Mouse (Mus musculus) NIH3T3 (cell line): ENCODE data around the gene Setx.

Experiments used
- DNase-seq: peaks from one replicate; pipeline ENCODE4 v3.0.0-alpha.2; 2012; ENCODE audit warnings: low read depth

Setx gene

DNA sequence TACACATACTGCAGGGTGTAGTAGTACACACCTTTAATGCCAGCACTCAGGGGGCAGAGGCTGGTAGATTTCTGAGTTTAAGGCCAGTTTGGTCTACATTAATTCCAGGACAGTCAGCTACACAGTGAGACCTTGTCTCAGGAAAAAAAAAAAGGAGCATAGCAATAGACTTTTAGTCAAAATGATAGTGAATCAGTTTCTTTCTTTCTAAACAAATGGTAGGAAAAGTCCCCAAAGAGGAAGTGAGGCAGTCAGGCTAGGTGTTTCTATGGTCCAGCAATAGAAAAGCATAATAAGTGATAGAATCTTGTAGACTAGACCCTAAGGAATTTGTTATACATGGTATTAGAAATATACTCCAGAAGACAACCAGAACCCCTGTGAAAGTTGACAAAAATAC, 11.2 kb downstream of the Setx start:
- no peak for DNase-seq

DNA sequence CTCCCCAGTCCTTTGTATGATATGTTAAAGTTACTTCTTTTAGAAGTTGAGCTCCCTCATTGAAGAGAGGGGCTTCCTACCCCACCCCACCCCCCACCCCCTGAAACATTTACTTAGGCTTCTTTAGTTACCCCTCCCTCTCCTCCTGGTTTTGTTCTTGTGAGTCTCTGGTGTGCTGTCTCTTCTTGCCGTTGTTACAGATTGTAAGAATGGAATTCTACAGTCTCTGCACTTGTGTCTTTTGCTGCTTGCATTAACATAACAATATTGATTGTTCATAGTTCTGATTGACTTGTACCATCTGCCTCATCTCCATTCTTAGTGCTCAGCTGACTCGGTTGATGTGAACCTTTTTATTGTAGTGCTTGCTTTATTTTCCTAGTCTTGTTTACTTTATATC, 28.0 kb downstream of the Setx start:
- DNase-seq, result no peak

- no peak for DNase-seq
These were observed 44.1 kb downstream of the Setx start for GRCm38 (mm10) chr2:29168067-29168466.

GRCm38 (mm10) chr2:29174887-29175286, 50.9 kb downstream of the Setx start:
- no peak for DNase-seq

- no peak for DNase-seq
These were observed 55.8 kb downstream of the Setx start for GRCm38 (mm10) chr2:29179810-29180209.

- no peak for DNase-seq
These were observed 57.1 kb downstream of the Setx start for GRCm38 (mm10) chr2:29181111-29181510.

DNA sequence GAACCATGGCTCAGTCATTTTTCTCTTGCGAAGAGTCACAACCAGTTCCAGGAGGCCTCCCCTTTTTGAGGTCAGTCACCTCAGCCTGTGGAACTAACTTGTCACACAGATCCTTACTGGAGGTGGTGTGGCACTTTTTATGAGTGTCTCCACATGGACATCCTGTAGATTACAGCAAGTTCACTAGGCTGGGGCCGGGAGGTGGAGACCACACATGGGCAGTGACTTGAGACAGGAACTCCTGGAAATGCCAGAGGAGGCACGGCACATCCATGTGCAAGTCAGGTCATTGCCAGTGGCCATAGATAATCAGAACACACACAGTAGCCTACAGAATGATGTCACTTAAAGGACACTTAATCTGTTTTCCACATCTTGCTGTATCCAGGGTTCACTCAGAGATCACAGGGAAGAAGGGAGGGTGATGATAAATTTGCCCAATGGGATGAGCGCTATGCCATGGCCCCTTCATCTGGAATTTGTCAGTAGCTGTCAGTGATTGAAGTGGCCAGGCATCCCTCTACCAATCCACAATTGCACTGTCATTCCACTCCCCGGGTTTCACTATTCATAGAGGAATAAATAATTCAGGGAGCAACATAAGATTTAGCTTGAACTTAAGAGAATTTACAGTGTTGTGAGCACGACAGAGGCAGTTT, 59.4 kb downstream of the Setx start:
- DNase-seq, result no peak

GRCm38 (mm10) chr2:29186209-29186608, 62.2 kb downstream of the Setx start:
- no peak for DNase-seq

- DNase-seq, result no peak
These were observed 66.4 kb downstream of the Setx start for GRCm38 (mm10) chr2:29190392-29190791.

GRCm38 (mm10) chr2:29191216-29192215, 67.5 kb downstream of the Setx start:
- DNase-seq, result no peak

- DNase-seq, result peak; percentile 32
These were observed 68.8 kb downstream of the Setx start for GRCm38 (mm10) chr2:29192629-29193278.

GRCm38 (mm10) chr2:29193819-29194546, 70.0 kb downstream of the Setx start:
- no peak for DNase-seq

DNA sequence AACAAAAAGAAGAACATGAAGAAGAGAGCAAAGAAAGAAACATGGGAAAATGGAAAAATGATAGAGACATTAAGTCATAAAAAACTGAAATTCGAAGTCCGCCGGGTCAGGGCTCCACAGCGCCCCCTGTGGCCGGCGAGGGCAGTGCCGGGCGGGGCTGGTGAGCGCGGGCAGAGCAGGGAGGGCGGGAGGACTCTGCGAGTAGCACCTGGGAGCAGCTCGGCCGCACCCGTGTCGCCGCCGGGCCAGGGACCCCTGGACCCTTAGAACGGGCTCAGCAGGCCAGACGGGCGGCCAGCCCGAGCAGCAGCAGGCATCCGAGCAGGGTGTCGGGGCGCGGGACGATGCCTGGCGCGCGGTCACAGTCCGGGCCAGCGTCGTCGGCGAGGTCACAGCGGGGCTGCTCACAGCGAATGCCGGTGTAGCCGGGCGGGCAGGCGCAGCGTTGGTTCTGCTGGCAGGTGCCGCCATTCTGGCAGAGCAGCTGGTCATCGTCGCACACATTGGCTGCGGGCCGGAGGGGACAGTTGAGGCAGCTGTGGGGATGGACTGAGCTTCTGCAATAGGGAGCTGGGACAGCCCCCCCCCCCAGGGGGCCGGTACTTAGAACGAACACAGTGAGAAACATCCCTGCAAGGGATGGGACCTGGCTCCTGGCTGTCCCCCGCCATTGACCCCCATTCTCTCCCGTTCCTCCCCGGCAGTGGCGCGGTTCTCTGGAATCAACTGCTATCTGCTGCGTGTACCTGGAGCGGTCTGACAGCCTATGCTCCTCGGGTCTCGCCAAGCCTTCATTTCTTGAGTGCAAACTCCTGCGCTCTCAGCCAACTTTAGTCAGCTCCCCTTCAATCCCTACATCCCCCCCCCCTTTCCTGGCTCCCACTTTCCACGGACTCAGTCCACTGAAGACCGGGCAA, 70.8 kb downstream of the Setx start:
- peak; percentile 65 for DNase-seq

DNA sequence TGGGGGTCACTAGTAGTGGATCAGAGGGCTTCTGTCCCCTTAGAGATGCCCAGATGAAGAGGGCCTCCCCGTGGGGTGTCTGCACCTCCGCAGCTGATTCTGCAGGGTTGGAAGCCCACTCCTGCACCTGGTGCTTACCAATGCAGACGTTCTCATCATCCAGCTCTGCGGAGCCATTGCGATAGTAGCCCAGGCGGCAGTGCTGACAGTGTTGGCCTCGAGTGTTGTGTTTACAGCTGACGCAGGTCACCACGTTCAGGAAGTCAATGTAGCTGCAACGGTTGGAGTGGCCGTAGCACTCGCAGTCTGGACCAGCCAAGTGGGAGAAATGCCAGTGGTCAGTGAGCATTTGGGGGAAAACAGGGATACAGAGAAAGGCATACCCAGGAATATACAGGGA, 72.9 kb downstream of the Setx start:
- DNase-seq, result no peak

GRCm38 (mm10) chr2:29198446-29198845, 74.5 kb downstream of the Setx start:
- peak; percentile 33 for DNase-seq

GRCm38 (mm10) chr2:29199909-29200308, 75.9 kb downstream of the Setx start:
- DNase-seq, result peak; percentile 77

GRCm38 (mm10) chr2:29201223-29201955, 77.4 kb downstream of the Setx start:
- DNase-seq, result no peak

DNA sequence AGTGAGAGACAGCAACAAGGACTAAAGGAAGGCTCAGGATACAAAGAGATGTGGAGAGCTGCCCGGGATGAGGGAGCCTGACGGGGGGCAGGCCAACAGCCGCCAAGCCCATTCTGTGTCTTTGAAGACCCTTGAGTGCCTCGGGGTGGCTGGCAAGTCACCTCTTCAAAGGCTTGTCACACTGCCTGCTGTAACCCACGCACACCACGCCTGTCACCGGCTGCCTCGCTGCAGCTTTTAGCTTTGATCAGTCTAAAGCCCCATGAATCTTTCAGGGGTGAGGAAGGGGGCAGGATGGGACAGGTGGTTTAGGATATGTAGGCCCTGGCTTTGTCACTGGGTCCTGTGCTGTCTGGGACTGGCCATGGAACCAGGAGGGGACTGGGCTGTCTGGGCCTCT, 82.2 kb downstream of the Setx start:
- DNase-seq, result no peak

GRCm38 (mm10) chr2:29216286-29217012, 92.5 kb downstream of the Setx start:
- DNase-seq, result peak; percentile 60

- DNase-seq, result no peak
These were observed 93.1 kb downstream of the Setx start for GRCm38 (mm10) chr2:29217042-29217441.
